Mouse (Mus musculus) ES-E14 (cell line): ENCODE data around the gene Exosc5. TPM values are rescaled to one million over a fixed set of nuclear protein-coding genes. Genes with fewer than 3 reads are reported as not detected.

Source experiments
- DNase-seq: peaks from one replicate; pipeline ENCODE4 v3.0.0-alpha.2; 2013; ENCODE audit warnings: low read depth, low spot score
- H3K27ac ChIP-seq: 2 replicates; pipeline ENCODE4 v1.5.1; 2012; ENCODE audit warnings: low read depth, mild to moderate bottlenecking, low read length, moderate library complexity, mixed read lengths; ENCODE audit not compliant: poor library complexity, insufficient read depth, severe bottlenecking
- H3K36me3 ChIP-seq: 2 replicates; pipeline ENCODE4 v1.6.1; 2012; ENCODE audit warnings: mild to moderate bottlenecking, low read length, moderate library complexity, mixed read lengths; ENCODE audit not compliant: control insufficient read depth, poor library complexity, insufficient read depth, severe bottlenecking
- H3K4me1 ChIP-seq, 2 experiments: fragments of 150-350 bp in 1 of 2; sonication (generic) in 1 of 2; 2 replicates each; pipeline ENCODE4 v1.6.1; 2012; ENCODE audit warnings: low read length in 2 of 2, mild to moderate bottlenecking in 1 of 2, mixed read lengths in 1 of 2; ENCODE audit not compliant: control insufficient read depth in 2 of 2, insufficient read depth in 2 of 2, poor library complexity in 1 of 2
- H3K4me3 ChIP-seq, 2 experiments: fragments of 150-350 bp in 1 of 2; sonication (generic) in 1 of 2; 2 replicates each; pipeline ENCODE4 v1.5.1; 2012; ENCODE audit warnings: low read length in 2 of 2, low read depth in 1 of 2, mild to moderate bottlenecking in 1 of 2, mixed read lengths in 1 of 2; ENCODE audit not compliant: insufficient read depth in 1 of 2, poor library complexity in 1 of 2, severe bottlenecking in 1 of 2
- H3K9ac ChIP-seq: 2 replicates; pipeline ENCODE4 v1.6.1; 2012; ENCODE audit warnings: low read depth, mild to moderate bottlenecking, low read length, mixed read lengths; ENCODE audit not compliant: poor library complexity, insufficient read depth, severe bottlenecking
- H3K9me3 ChIP-seq: fragments of 150-350 bp; sonication (generic); 2 replicates; pipeline ENCODE4 v1.6.1; 2012; ENCODE audit warnings: low read depth, mild to moderate bottlenecking, low read length; ENCODE audit not compliant: control insufficient read depth, insufficient read depth
- CHD2 ChIP-seq: IDR thresholded peaks from 2 replicates; pipeline ENCODE4 v1.6.1; 2014; ENCODE audit warnings: mild to moderate bottlenecking, low read depth, low read length, inconsistent platforms
- HCFC1 ChIP-seq: IDR thresholded peaks from 2 replicates; pipeline ENCODE4 v1.6.1; 2012; ENCODE audit warnings: low read length, inconsistent platforms, borderline replicate concordance; ENCODE audit not compliant: insufficient read depth
- MAFK ChIP-seq: IDR thresholded peaks from 2 replicates; pipeline ENCODE4 v1.6.1; 2014; ENCODE audit warnings: mild to moderate bottlenecking, low read depth, low read length, inconsistent platforms; ENCODE audit not compliant: insufficient read depth
- ZC3H11A ChIP-seq: IDR thresholded peaks from 2 replicates; pipeline ENCODE4 v1.6.1; 2012; ENCODE audit warnings: low read depth, mild to moderate bottlenecking, inconsistent platforms, low read length, borderline replicate concordance
- ZNF384 ChIP-seq: IDR thresholded peaks from 2 replicates; pipeline ENCODE4 v1.6.1; 2012; ENCODE audit warnings: low read depth, low read length, inconsistent platforms
- in situ Hi-C, 2 experiments: fragments of 600-800 bp; cut with MboI; formaldehyde crosslinking; loops; one replicate each; pipeline ENCODE4 v1.15.1; 2025; ENCODE audit warnings: low sequenced_read_pairs in 2 of 2, inconsistent platforms in 1 of 2; ENCODE audit not compliant: unreplicated experiment in 2 of 2
- total RNA-seq: library from RNA; depleted of rRNA; stranded (reverse); fragments of 300-350 nt; gene quantifications from 2 replicates; pipeline ENCODE4 v1.2.3, GENCODE M21; 2012

Exosc5 gene
- total RNA-seq, 1 experiment = 170 TPM

DNA sequence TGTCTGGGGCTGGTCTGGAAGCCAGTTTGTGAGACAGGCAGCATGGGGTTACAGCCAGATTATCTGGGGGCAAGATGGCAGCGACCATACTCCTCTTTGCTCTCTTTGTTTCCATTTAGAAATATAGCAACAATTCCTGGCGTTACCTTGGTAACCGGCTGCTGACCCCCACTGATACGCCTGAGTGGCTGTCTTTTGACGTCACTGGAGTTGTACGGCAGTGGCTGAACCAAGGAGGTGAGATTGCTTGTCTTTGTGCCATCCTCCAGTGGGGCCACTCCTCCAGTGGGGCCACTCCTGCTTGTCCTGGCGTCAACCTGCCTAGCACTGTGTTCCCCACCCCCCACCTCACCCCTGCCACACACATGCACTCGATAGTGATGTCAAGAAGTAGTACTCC is 35.1 kb downstream of the Exosc5 start:
- Histone ChIP-seq H3K9me3 (no peaks in the 10 kb centered on the region), H3K36me3 (no peaks in the 10 kb centered on the region), H3K4me3 (no peak overlapping the region), H3K9ac (no peak overlapping the region), H3K4me1 (peaks cover 0 to 3% of the 10 kb centered on the region in 2 experiments; a peak in 1 of 4 replicates), H3K27ac (no peak overlapping the region)
- in situ Hi-C loops = no loop called here
- TF ChIP-seq HCFC1 = no peak
- no peak for TF ChIP-seq CHD2
- no peak for TF ChIP-seq ZNF384
- no peak for TF ChIP-seq ZC3H11A
- TF ChIP-seq MAFK = no peak
- DNase-seq = no peak

DNA sequence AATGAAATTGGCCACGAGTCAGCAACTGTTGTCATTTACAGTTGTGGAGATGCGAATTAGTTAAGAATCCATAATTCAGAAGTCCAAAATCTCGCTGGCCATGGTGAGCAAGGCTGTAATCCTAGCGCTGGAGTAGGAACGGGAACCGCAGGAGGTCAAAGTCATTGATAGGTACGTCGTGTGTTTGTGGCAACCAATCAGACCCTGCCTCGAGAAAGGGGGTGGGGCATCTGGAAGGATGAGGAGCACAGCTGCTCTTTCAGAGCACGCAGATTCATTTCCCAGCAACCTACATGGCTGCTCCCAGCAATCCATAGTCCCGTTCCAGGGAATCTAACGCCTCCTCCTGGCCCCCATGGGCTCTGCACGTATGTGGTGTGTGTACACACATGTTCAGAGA is 40.9 kb downstream of the Exosc5 start:
- TF ChIP-seq HCFC1 (no peak), CHD2 (no peak), ZNF384 (0 out of 2 replicates have a peak, but pooled peaks have one; percentile 29), MAFK (no peak)
- no peak for DNase-seq
- in situ Hi-C loops = no loop called here
- Histone ChIP-seq H3K9me3 (no peaks in the 10 kb centered on the region), H3K4me1 (peaks cover 0 to 1% of the 10 kb centered on the region in 2 experiments; a peak in 1 of 4 replicates), H3K36me3 (no peaks in the 10 kb centered on the region), H3K27ac (no peak overlapping the region), H3K4me3 (no peak overlapping the region), H3K9ac (no peak overlapping the region)

DNA sequence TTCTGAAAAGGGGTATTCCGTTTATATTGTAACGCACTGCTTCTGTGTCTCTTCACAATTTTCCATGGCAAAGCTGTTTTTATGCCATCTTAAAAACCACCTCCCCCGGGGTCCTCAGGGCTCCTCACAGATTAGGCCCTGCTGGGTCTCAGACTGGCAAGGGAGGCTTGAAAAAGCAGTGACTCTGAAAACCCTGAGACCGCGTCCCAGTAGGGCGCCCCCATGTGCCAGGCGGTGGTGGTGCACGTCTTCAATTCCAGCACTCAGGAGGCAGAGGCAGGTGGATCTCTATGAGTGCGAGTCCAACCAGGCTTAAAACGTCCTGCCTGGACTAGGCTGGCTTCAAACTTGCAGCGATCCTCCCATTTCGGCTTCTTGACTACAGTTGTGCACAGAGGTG is 41.8 kb downstream of the Exosc5 start:
- TF ChIP-seq ZC3H11A (no peak), HCFC1 (no peak), MAFK (no peak), ZNF384 (no peak), CHD2 (no peak)
- in situ Hi-C loops = no loop called here

DNA sequence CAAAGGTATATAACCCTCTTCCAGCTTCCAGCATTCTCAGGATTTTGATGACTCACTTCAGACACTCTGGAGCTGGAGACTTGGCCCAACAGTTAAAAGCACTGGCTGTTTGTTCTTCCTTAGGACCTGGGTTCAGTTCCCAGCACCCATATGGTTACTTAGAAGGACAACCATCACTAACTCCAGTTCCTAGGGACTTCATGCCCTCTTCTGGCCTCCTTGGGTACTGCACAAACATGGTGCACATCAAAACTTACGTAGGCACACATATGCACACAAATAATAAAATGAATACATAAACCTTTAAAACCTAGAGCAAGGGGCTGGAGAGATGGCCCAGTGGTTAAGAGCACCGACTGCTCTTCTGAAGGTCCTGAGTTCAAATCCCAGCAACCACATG is 43.4 kb downstream of the Exosc5 start:
- in situ Hi-C loops = no loop called here

More for the DNA sequence above, 41.8 kb downstream of the Exosc5 start:
- H3K4me3 ChIP-seq = no peak overlapping the region
- no peak overlapping the region for H3K27ac ChIP-seq
- H3K9me3 ChIP-seq = no peaks in the 10 kb centered on the region
- H3K9ac ChIP-seq = no peak overlapping the region
- DNase-seq = no peak
- H3K36me3 ChIP-seq = no peaks in the 10 kb centered on the region
- H3K4me1 ChIP-seq = peaks cover 0 to 5% of the 10 kb centered on the region in 2 experiments; a peak in 1 of 4 replicates

DNA sequence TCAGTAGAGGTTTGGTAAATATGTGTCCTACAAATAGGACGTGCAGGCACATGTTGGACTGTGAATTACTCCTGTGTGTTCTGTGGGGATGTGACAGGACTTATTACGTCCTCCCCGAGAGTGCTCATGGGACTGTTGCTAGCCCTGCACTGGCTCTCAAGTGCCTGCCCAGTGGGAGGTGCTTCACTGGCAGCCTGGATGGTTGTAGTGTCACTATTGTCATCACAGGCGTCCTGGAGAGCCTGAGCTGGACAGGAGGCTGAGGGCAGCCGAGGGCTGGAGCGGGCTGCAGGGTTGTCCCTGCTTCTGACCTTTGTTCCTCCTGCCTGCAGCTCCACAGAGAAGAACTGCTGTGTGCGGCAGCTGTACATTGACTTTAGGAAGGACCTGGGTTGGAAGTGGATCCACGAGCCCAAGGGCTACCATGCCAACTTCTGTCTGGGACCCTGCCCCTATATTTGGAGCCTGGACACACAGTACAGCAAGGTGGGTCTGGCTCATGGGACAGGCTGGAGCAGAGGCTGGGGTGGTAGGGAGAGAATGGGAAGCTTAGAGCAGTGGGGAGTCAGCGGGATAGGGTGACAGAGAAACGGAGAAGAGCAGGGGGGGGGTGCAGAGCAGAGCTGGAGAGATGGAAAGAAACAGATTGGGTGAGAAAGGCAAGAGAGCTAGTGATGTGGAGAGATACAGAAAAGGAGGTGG is 45.0 kb downstream of the Exosc5 start:
- no peak overlapping the region for H3K9ac ChIP-seq
- H3K36me3 ChIP-seq = no peaks in the 10 kb centered on the region
- TF ChIP-seq HCFC1 = no peak
- H3K4me3 ChIP-seq = no peak overlapping the region
- H3K4me1 ChIP-seq = peaks cover 0 to 13% of the 10 kb centered on the region in 2 experiments; a peak in 1 of 4 replicates
- in situ Hi-C loops = no loop called here
- DNase-seq = no peak
- H3K27ac ChIP-seq = no peak overlapping the region
- H3K9me3 ChIP-seq = no peaks in the 10 kb centered on the region

More for the DNA sequence above, 43.4 kb downstream of the Exosc5 start:
- no peak overlapping the region for H3K4me3 ChIP-seq
- no peak for DNase-seq
- H3K4me1 ChIP-seq = peaks cover 0 to 5% of the 10 kb centered on the region in 2 experiments; a peak in 1 of 4 replicates
- no peak overlapping the region for H3K9ac ChIP-seq
- H3K9me3 ChIP-seq = no peaks in the 10 kb centered on the region
- TF ChIP-seq MAFK = no peak
- TF ChIP-seq ZNF384 = no peak
- H3K27ac ChIP-seq = no peak overlapping the region
- no peaks in the 10 kb centered on the region for H3K36me3 ChIP-seq
